ENCODE assay signal across 8 mouse cellular contexts in the genomic region with DNA sequence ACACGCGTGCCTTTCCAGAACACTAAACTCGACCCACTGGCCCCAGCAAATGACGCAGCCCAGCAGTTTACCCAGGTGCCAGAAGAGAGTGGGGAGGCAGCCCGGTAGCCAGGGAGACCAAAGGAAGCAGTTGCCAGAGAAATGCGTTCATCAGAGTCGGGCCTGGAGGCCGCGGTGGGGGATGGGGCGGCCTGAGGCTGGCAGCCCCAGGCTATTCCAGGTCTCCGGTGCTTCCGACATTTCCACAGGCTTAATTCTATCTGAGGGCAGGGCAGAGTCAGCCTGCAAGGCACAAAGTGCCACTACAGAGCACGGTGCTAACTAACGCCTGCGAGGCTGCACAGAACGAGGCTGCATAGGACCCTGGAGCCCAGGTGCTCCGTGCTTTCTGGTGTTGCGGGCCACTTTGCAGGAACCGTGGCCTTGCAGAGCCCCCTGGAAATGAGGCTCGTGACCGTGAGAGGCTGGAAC. TPM values are rescaled to one million over a fixed set of nuclear protein-coding genes. Genes with fewer than 3 reads are reported as not detected.
DNase-seq lines count a peak whose midpoint lies in the region; ATAC-seq lines count a peak whose summit lies in the region.
"Had no signal": no experiment of that assay in that cellular context is flagged by ENCODE, and none has a peak within 500 bp of the region (broad histone marks: within the 10 kb centered on the region; RNA-seq: fewer than 3 reads in every experiment).

No protein-coding gene starts in this region.

- H3K9me3 ChIP-seq in embryonic facial prominence, embryonic 13.5 days: no peaks in the 10 kb centered on the region
- H3K9me3 ChIP-seq in heart, embryonic 15.5 days (replicated peaks): no peaks in the 10 kb centered on the region
- no peaks in the 10 kb centered on the region for H3K9me3 ChIP-seq in midbrain, embryonic 13.5 days

- H3K4me3 ChIP-seq in embryonic facial prominence, embryonic 13.5 days: peak overlapping the region; percentile 54
- peak overlapping the region; percentile 61 for H3K4me3 ChIP-seq in heart, embryonic 15.5 days
- H3K4me3 ChIP-seq in midbrain, embryonic 13.5 days (replicated peaks): peak overlapping the region; percentile 54
- H3K4me3 ChIP-seq: erythroblast, embryonic 14.5 days had no signal

- peak; percentile 69 for DNase-seq in ES-CJ7 (ENCODE audit: low read depth, low spot score)
- DNase-seq in Muller cell, postnatal 12 days (ENCODE audit: inconsistent ontology term): peak; percentile 79
- DNase-seq in kidney, postnatal 14 days: peak; percentile 11
- no peak for DNase-seq in spleen, postnatal 10 days (ENCODE audit: low spot score in 2 of 2)

- peak overlapping the region; percentile 91 for H3K4me2 ChIP-seq in embryonic facial prominence, embryonic 13.5 days
- H3K4me2 ChIP-seq in heart, embryonic 15.5 days: peak overlapping the region; percentile 94
- H3K4me2 ChIP-seq in midbrain, embryonic 13.5 days (replicated peaks): peak overlapping the region; percentile 92

- peaks cover 87% of the 10 kb centered on the region for H3K27me3 ChIP-seq in embryonic facial prominence, embryonic 13.5 days
- peaks cover 86% of the 10 kb centered on the region for H3K27me3 ChIP-seq in heart, embryonic 15.5 days
- H3K27me3 ChIP-seq in midbrain, embryonic 13.5 days: peaks cover 64% of the 10 kb centered on the region

- H3K27ac ChIP-seq in embryonic facial prominence, embryonic 13.5 days: no peak overlapping the region
- no peak overlapping the region for H3K27ac ChIP-seq in heart, embryonic 15.5 days
- H3K27ac ChIP-seq in midbrain, embryonic 13.5 days: no peak overlapping the region

- 4% methylated on average over 21 of the region's 21 CpGs for WGBS in embryonic facial prominence, embryonic 13.5 days
- 5% methylated on average over 21 of the region's 21 CpGs for WGBS in heart, embryonic 15.5 days
- 4% methylated on average over 21 of the region's 21 CpGs for WGBS in midbrain, embryonic 13.5 days

- peaks cover 27% of the 10 kb centered on the region for H3K4me1 ChIP-seq in embryonic facial prominence, embryonic 13.5 days
- peaks cover 25% of the 10 kb centered on the region for H3K4me1 ChIP-seq in heart, embryonic 15.5 days (replicated peaks)
- H3K4me1 ChIP-seq in midbrain, embryonic 13.5 days (replicated peaks): peaks cover 27% of the 10 kb centered on the region

- ATAC-seq in embryonic facial prominence, embryonic 13.5 days (ENCODE audit: insufficient number of reproducible peaks, insufficient read depth, low FRiP score, low TSS enrichment, low read depth): no peak
- ATAC-seq in heart, embryonic 15.5 days (replicated peaks; ENCODE audit: insufficient number of reproducible peaks, insufficient read depth, low FRiP score, low read depth): no peak
- ATAC-seq in midbrain, embryonic 13.5 days: peak; percentile 68

- H3K9ac ChIP-seq in embryonic facial prominence, embryonic 13.5 days: no peak overlapping the region
- no peak overlapping the region for H3K9ac ChIP-seq in heart, embryonic 15.5 days
- H3K9ac ChIP-seq in midbrain, embryonic 13.5 days (replicated peaks): 0 out of 2 replicates have a peak overlapping the region, but pooled peaks have one; percentile 3

- no peaks in the 10 kb centered on the region for H3K36me3 ChIP-seq in embryonic facial prominence, embryonic 13.5 days
- H3K36me3 ChIP-seq in heart, embryonic 15.5 days: no peaks in the 10 kb centered on the region
- H3K36me3 ChIP-seq in midbrain, embryonic 13.5 days: no peaks in the 10 kb centered on the region

RNA-seq across cellular contexts. Expression of a gene that starts 2.3 kb away (rescaled TPM):
- 0.77 and 1.7 TPM in 2 replicates for polyA plus RNA-seq in embryonic facial prominence, embryonic 13.5 days (2015; fragmentation: Nextera tagmentation; extraction: Ambion mirVana)
- polyA plus RNA-seq in heart, embryonic 15.5 days (2015; fragmentation: Nextera tagmentation; extraction: Ambion mirVana): 1.9 and 3.7 TPM in 2 replicates
- polyA plus RNA-seq in midbrain, embryonic 13.5 days (2015; fragmentation: Nextera tagmentation; extraction: Ambion mirVana): 2.6 and 3.2 TPM in 2 replicates
- polyA plus RNA-seq: erythroblast, embryonic 14.5 days had no signal

RNA-seq across cellular contexts. Expression of a gene that starts 40.7 kb away (rescaled TPM):
- 2.6 and 2.9 TPM in 2 replicates for polyA plus RNA-seq in embryonic facial prominence, embryonic 13.5 days (2015; fragmentation: Nextera tagmentation; extraction: Ambion mirVana)
- 0.88 and 2.5 TPM in 2 replicates for polyA plus RNA-seq in heart, embryonic 15.5 days (2015; fragmentation: Nextera tagmentation; extraction: Ambion mirVana)
- polyA plus RNA-seq in midbrain, embryonic 13.5 days (2015; fragmentation: Nextera tagmentation; extraction: Ambion mirVana): 110 and 117 TPM in 2 replicates
- polyA plus RNA-seq: erythroblast, embryonic 14.5 days had no signal

RNA-seq across cellular contexts. Expression of a gene that starts 45.1 kb away (rescaled TPM):
- not detected in 2 replicates for polyA plus RNA-seq in embryonic facial prominence, embryonic 13.5 days (2015; fragmentation: Nextera tagmentation; extraction: Ambion mirVana)
- not detected in 2 replicates for polyA plus RNA-seq in heart, embryonic 15.5 days (2015; fragmentation: Nextera tagmentation; extraction: Ambion mirVana)
- not detected in 2 replicates for polyA plus RNA-seq in midbrain, embryonic 13.5 days (2015; fragmentation: Nextera tagmentation; extraction: Ambion mirVana)
- polyA plus RNA-seq: erythroblast, embryonic 14.5 days had no signal

Comparison
In these comparisons a context has a peak if more than half of its experiments do, and no peak if none do; other contexts are left out.
1. DNase-seq: peak in ES-CJ7 (single experiment), Muller cell, postnatal 12 days (single experiment) and kidney, postnatal 14 days (single experiment); none in spleen, postnatal 10 days (0 of 2).
2. RNA of a gene that starts 40.7 kb away (polyA plus RNA-seq): 110 to 117 TPM in midbrain, embryonic 13.5 days; 2.6 to 2.9 TPM in embryonic facial prominence, embryonic 13.5 days and 0.88 to 2.5 TPM in heart, embryonic 15.5 days; every median in the first group is over 10 times any median in the second.
3. Peak in every context shown above with its lines, with median percentiles within 50 percentile points of each other: H3K4me2 ChIP-seq and H3K4me3 ChIP-seq.